Comparison of ENCODE assay signal across 2 mouse cellular contexts in genomic region chr3:53413465-53413864, GRCm38 (mm10).
TF ChIP-seq lines count a peak whose summit lies in the region.

No protein-coding gene starts in this region.

TF ChIP-seq in CH12.LX, 34 proteins besides CTCF, POLR2A, EP300 and RAD21 (continued from another document):
- no peak for TF ChIP-seq MAX (IDR thresholded peaks at IDR 0.05; ENCODE audit: low read length)

TF ChIP-seq in MEL, 35 proteins besides CTCF, POLR2A, EP300 and RAD21 (continued from another document):
- TF ChIP-seq HCFC1 (IDR thresholded peaks at IDR 0.05; ENCODE audit: low read depth, low read length) (no peak), MAX (IDR thresholded peaks at IDR 0.05; ENCODE audit: low read length) (no peak)
